Mouse (Mus musculus) forebrain, embryonic 11.5 days (tissue): ENCODE measurements around the gene Pfkl. TPM values are rescaled to one million over a fixed set of nuclear protein-coding genes. Genes with fewer than 3 reads are reported as not detected.

ENCODE experiments used
- ATAC-seq: fragments of 200-750 bp; cut with Nextera tagmentation; replicated peaks from 2 replicates; pipeline ENCODE4 v1.8.0; 2017; ENCODE audit warnings: moderate TSS enrichment; ENCODE audit not compliant: low FRiP score
- DNase-seq: peaks from one replicate; pipeline ENCODE4 v3.0.0-alpha.2; 2017; ENCODE audit warnings: low spot score
- H3K27ac ChIP-seq: fragments of 300-500 bp; sonication (generic); 2 replicates; pipeline ENCODE4 v1.5.1; 2014; ENCODE audit warnings: low read depth, low read length
- H3K27me3 ChIP-seq: fragments of 300-500 bp; sonication (generic); 2 replicates; pipeline ENCODE4 v1.6.1; 2014; ENCODE audit warnings: mild to moderate bottlenecking, low read length, mixed read lengths; ENCODE audit not compliant: control insufficient read depth, insufficient read depth
- H3K36me3 ChIP-seq: fragments of 300-500 bp; sonication (generic); 2 replicates; pipeline ENCODE4 v1.6.1; 2014; ENCODE audit warnings: mild to moderate bottlenecking, low read length, moderate library complexity, mixed read lengths; ENCODE audit not compliant: control insufficient read depth, insufficient read depth
- H3K4me1 ChIP-seq: fragments of 300-500 bp; sonication (generic); replicated peaks from 2 replicates; pipeline ENCODE4 v1.6.1; 2014; ENCODE audit warnings: low read length, mixed read lengths; ENCODE audit not compliant: control insufficient read depth, insufficient read depth
- H3K4me2 ChIP-seq: fragments of 300-500 bp; sonication (generic); 2 replicates; pipeline ENCODE4 v1.6.1; 2014; ENCODE audit warnings: low read depth, mild to moderate bottlenecking, low read length, moderate library complexity, mixed read lengths; ENCODE audit not compliant: severe bottlenecking
- H3K4me3 ChIP-seq: fragments of 300-500 bp; sonication (generic); 2 replicates; pipeline ENCODE4 v1.5.1; 2014; ENCODE audit warnings: low read depth, low read length
- H3K9ac ChIP-seq: fragments of 300-500 bp; sonication (generic); 2 replicates; pipeline ENCODE4 v1.6.1; 2014; ENCODE audit warnings: low read length
- H3K9me3 ChIP-seq: fragments of 300-500 bp; sonication (generic); 2 replicates; pipeline ENCODE4 v1.6.1; 2016; ENCODE audit warnings: low read length, mixed read lengths; ENCODE audit not compliant: control insufficient read depth
- WGBS: fragments of 180-500 bp; shearing (Covaris S2); extraction: QIAGEN DNeasy Blood & Tissue Kit; methylation state at CpG from one replicate; pipeline ENCODE4 v1.1.7; 2014; 5-methylcytosine and 5-hydroxymethylcytosine counted together
- polyA plus RNA-seq: library from polyadenylated mRNA; unstranded; fragments of >200 nt; fragmentation: Nextera tagmentation; extraction: Ambion mirVana; gene quantifications from 2 replicates; pipeline ENCODE4 v1.2.1, GENCODE M21; 2014

The Pfkl gene
- polyA plus RNA-seq, 1 experiment from 2014 or later: 171 TPM

- no peaks in the 10 kb centered on the region for H3K4me1 ChIP-seq
- no peak overlapping the region for H3K4me2 ChIP-seq
- WGBS: 80% methylated on average over 2 of the region's 2 CpGs
These were observed 70.2 kb downstream of the Pfkl start for GRCm38 (mm10) chr10:77939685-77940084.

More at GRCm38 (mm10) chr10:77939685-77940084, 70.2 kb downstream of the Pfkl start:
- Histone ChIP-seq H3K4me3 (no peak overlapping the region), H3K27me3 (no peaks in the 10 kb centered on the region), H3K36me3 (no peaks in the 10 kb centered on the region), H3K27ac (no peak overlapping the region), H3K9me3 (no peaks in the 10 kb centered on the region), H3K9ac (no peak overlapping the region)
- ATAC-seq (no peak), DNase-seq (no peak)

Other genes with a start within 250 kb of the Pfkl start
- gene Gm3238, start 238.8 kb downstream of the Pfkl start, polyA plus RNA-seq: not detected in 2 replicates
- not detected in 2 replicates for gene Gm7138, start 233.1 kb downstream of the Pfkl start, polyA plus RNA-seq
- gene Gm3250, start 227.5 kb downstream of the Pfkl start, polyA plus RNA-seq: not detected in 2 replicates
- not detected in 2 replicates for gene Gm7137, start 221.9 kb downstream of the Pfkl start, polyA plus RNA-seq
- not detected in 2 replicates for gene Gm9639, start 215.0 kb downstream of the Pfkl start, polyA plus RNA-seq
- not detected in 2 replicates for gene Gm19668, start 210.9 kb downstream of the Pfkl start, polyA plus RNA-seq
- not detected in 2 replicates for gene Gm9507, start 198.2 kb downstream of the Pfkl start, polyA plus RNA-seq
- not detected in 2 replicates for gene Gm2696, start 195.4 kb downstream of the Pfkl start, polyA plus RNA-seq
- not detected in 2 replicates for gene Krtap10-4, start 183.0 kb downstream of the Pfkl start, polyA plus RNA-seq
- not detected in 2 replicates for gene Krtap10-10, start 174.1 kb downstream of the Pfkl start, polyA plus RNA-seq
- not detected in 2 replicates for gene Gm36176, start 163.3 kb downstream of the Pfkl start, polyA plus RNA-seq
- not detected in 2 replicates for gene Gm10318, start 157.2 kb downstream of the Pfkl start, polyA plus RNA-seq
- not detected in 2 replicates for gene Gm3285, start 148.1 kb downstream of the Pfkl start, polyA plus RNA-seq
- gene Lrrc3, start 107.5 kb downstream of the Pfkl start, polyA plus RNA-seq: 3.5 and 3.9 TPM in 2 replicates
- gene Trpm2, start 39.5 kb downstream of the Pfkl start, polyA plus RNA-seq: 0.86 and 0.87 TPM in 2 replicates
- 34.9 and 38.6 TPM in 2 replicates for gene 1810043G02Rik, start 31.6 kb downstream of the Pfkl start, polyA plus RNA-seq
- gene Dnmt3l, start 31.9 kb upstream of the Pfkl start, polyA plus RNA-seq: not detected in 2 replicates
- 0.21 TPM in 1 of 2 replicates, not detected in the other for gene Aire, start 33.5 kb upstream of the Pfkl start, polyA plus RNA-seq
- gene Icosl, start 59.2 kb upstream of the Pfkl start, polyA plus RNA-seq: 2.0 and 2.5 TPM in 2 replicates
- 14.0 and 16.3 TPM in 2 replicates for gene D10Jhu81e, start 159.7 kb upstream of the Pfkl start, polyA plus RNA-seq
- gene Pwp2, start 175.1 kb upstream of the Pfkl start, polyA plus RNA-seq: 23.7 and 28.4 TPM in 2 replicates
- 15.5 and 19.9 TPM in 2 replicates for gene Trappc10, start 234.6 kb upstream of the Pfkl start, polyA plus RNA-seq